Mouse (Mus musculus): Measurements from ENCODE around the gene Cryz.

DNA sequence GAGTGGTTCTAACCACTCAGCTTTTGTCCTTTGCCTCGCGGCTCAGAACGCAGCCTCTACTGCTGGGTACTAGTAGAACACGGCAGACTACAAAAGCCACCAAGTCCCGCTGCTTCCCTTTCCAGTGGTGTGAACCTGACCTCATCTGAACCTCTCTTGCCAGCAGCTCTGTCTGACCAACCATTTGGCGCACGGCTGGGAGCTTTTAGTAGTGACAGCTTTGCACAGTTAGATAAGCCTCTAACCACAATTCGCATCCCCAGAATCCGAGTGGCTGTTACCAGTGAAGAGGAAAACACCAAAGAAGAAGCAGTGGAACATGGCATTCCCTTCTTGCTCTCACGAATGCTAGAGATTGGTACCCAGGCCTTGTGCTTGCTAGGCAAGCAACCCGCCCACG, 58.4 kb downstream of the Cryz start:
- no peak for TF ChIP-seq CTCF (IDR thresholded peaks at IDR 0.05)
- no peak for TF ChIP-seq POLR2A (IDR thresholded peaks at IDR 0.05; ENCODE audit: insufficient read depth, low read depth, low read length)
